Mouse (Mus musculus): ENCODE data around the gene Slc36a2.

Slc36a2 gene

GRCm38 (mm10) chr11:55184246-55184645, 631 bp downstream of the Slc36a2 start:
- no peak for DNase-seq (ENCODE audit: low read depth, low spot score)

- DNase-seq (ENCODE audit: low read depth, low spot score), result no peak
These were observed 1.8 kb downstream of the Slc36a2 start for GRCm38 (mm10) chr11:55183124-55183523.

- DNase-seq (ENCODE audit: low read depth, low spot score), result no peak
These were observed 5.0 kb downstream of the Slc36a2 start for GRCm38 (mm10) chr11:55179856-55180255.

GRCm38 (mm10) chr11:55178830-55179229, 6.0 kb downstream of the Slc36a2 start:
- no peak for DNase-seq (ENCODE audit: low read depth, low spot score)

- no peak for DNase-seq (ENCODE audit: low read depth, low spot score)
These were observed 14.4 kb downstream of the Slc36a2 start for GRCm38 (mm10) chr11:55170501-55170900.

- no peak for DNase-seq (ENCODE audit: low read depth, low spot score)
These were observed 16.0 kb downstream of the Slc36a2 start for GRCm38 (mm10) chr11:55168914-55169313.

GRCm38 (mm10) chr11:55168504-55168903, 16.4 kb downstream of the Slc36a2 start:
- no peak for DNase-seq (ENCODE audit: low read depth, low spot score)

GRCm38 (mm10) chr11:55165748-55166147, 19.1 kb downstream of the Slc36a2 start:
- DNase-seq (ENCODE audit: low read depth, low spot score), result no peak

- no peak for DNase-seq (ENCODE audit: low read depth, low spot score)
These were observed 20.2 kb downstream of the Slc36a2 start for GRCm38 (mm10) chr11:55164723-55165122.

- no peak for DNase-seq (ENCODE audit: low read depth, low spot score)
These were observed 22.2 kb downstream of the Slc36a2 start for GRCm38 (mm10) chr11:55162670-55163069.

- no peak for DNase-seq (ENCODE audit: low read depth, low spot score)
These were observed 26.0 kb downstream of the Slc36a2 start for GRCm38 (mm10) chr11:55158785-55159359.

GRCm38 (mm10) chr11:55155070-55155421, 29.8 kb downstream of the Slc36a2 start:
- DNase-seq (ENCODE audit: low read depth, low spot score), result no peak

- no peak for DNase-seq (ENCODE audit: low read depth, low spot score)
These were observed 30.3 kb downstream of the Slc36a2 start for GRCm38 (mm10) chr11:55154398-55155069.

- DNase-seq (ENCODE audit: low read depth, low spot score), result no peak
These were observed 33.3 kb downstream of the Slc36a2 start, which contains the start of gene Slc36a3 for GRCm38 (mm10) chr11:55151608-55152007. Gene Slc36a3, minus strand, starts transcription at chr11:55151708.

GRCm38 (mm10) chr11:55148461-55148860, 36.4 kb downstream of the Slc36a2 start:
- no peak for DNase-seq (ENCODE audit: low read depth, low spot score)

GRCm38 (mm10) chr11:55147423-55147822, 37.5 kb downstream of the Slc36a2 start:
- DNase-seq (ENCODE audit: low read depth, low spot score), result no peak

- no peak for DNase-seq (ENCODE audit: low read depth, low spot score)
These were observed 38.0 kb downstream of the Slc36a2 start for GRCm38 (mm10) chr11:55146855-55147254.

- no peak for DNase-seq (ENCODE audit: low read depth, low spot score)
These were observed 40.9 kb downstream of the Slc36a2 start for GRCm38 (mm10) chr11:55144011-55144410.

GRCm38 (mm10) chr11:55141502-55141901, 43.4 kb downstream of the Slc36a2 start:
- no peak for DNase-seq (ENCODE audit: low read depth, low spot score)

GRCm38 (mm10) chr11:55137646-55138045, 47.2 kb downstream of the Slc36a2 start:
- DNase-seq (ENCODE audit: low read depth, low spot score), result no peak

GRCm38 (mm10) chr11:55136770-55137547, 47.9 kb downstream of the Slc36a2 start:
- no peak for DNase-seq (ENCODE audit: low read depth, low spot score)

- DNase-seq (ENCODE audit: low read depth, low spot score), result no peak
These were observed 50.0 kb downstream of the Slc36a2 start for GRCm38 (mm10) chr11:55134871-55135270.

GRCm38 (mm10) chr11:55134407-55134806, 50.5 kb downstream of the Slc36a2 start:
- DNase-seq (ENCODE audit: low read depth, low spot score), result no peak
